Mouse (Mus musculus) CH12.LX (cell line): ENCODE data around the gene Atoh7.

ENCODE experiments used
- CTCF ChIP-seq, 2 experiments: IDR thresholded peaks in 1 of 2; conservative IDR thresholded peaks in 1 of 2; 2 replicates each; pipeline ENCODE4 v1.5.1; 2011 to 2012; ENCODE audit warnings: low read depth in 2 of 2, low read length in 2 of 2, improper control_type of control experiment in 1 of 2, inconsistent platforms in 1 of 2, mild to moderate bottlenecking in 1 of 2, moderate library complexity in 1 of 2
- E2F4 ChIP-seq: IDR thresholded peaks from 2 replicates; pipeline ENCODE4 v1.6.1; 2011; ENCODE audit warnings: low read depth, low read length, improper control_type of control experiment; ENCODE audit not compliant: insufficient replicate concordance
- EP300 ChIP-seq: IDR thresholded peaks from 2 replicates; pipeline ENCODE4 v1.6.1; 2011; ENCODE audit warnings: low read length, improper control_type of control experiment
- KAT2A ChIP-seq: IDR thresholded peaks from 2 replicates; pipeline ENCODE4 v1.6.1; 2012; ENCODE audit warnings: low read length, improper control_type of control experiment, inconsistent platforms; ENCODE audit not compliant: insufficient replicate concordance
- MAX ChIP-seq: IDR thresholded peaks from 2 replicates; pipeline ENCODE4 v1.6.1; 2011; ENCODE audit warnings: low read length, improper control_type of control experiment
- POLR2A ChIP-seq: IDR thresholded peaks from 2 replicates; pipeline ENCODE4 v1.6.1; 2011; ENCODE audit warnings: low read depth, mild to moderate bottlenecking, improper control_type of control experiment, low read length

DNA sequence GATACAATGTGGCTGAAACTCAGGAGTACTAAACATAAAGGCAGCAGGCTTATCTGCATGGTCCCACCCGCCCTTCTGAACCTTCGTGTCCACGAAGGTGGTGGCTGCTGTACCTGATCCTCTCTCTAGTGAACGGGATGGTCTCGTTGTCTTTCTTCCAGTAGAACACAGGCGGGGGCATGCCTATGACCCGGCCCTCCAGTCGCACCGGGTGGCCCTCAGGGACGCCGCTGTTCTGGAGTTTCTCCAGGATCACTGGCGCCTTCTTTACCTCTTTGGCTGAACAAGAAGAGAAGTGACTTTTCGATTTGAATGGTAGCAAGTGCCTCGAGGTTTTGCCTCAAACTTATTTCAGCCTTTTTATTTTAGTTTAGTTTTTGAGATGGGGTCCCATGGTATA lies 20.5 kb downstream of the Atoh7 start:
- no peak for TF ChIP-seq POLR2A
- TF ChIP-seq E2F4: no peak
- no peak for TF ChIP-seq EP300
- no peak for TF ChIP-seq KAT2A
- TF ChIP-seq MAX: no peak
- no peak for TF ChIP-seq CTCF (conservative IDR thresholded peaks at IDR 0.05 in 1 of 2, IDR thresholded peaks at IDR 0.05 in 1 of 2; ENCODE audit: low read depth in 2 of 2, low read length in 2 of 2)
